Mouse (Mus musculus): ENCODE results near the gene Kdm8.

Kdm8 gene

DNA sequence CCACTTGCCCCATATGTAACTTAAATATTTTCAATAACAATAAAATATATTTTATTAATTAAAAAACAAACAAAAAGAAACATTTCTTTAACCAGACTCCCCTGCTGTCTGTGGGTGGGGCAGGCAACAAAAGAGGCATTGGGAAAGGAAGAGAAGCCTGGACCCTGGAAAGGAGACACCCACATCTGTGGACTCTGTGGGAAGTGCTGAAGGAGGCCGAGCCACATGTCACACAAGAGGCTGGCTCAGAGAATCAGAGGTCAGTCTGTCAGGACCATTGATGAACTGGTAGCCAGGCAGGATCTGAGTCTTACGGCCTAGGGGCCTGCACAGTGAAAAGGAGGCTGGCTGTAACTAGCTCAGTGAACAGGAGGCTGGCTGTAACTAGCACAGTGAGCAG is 17.7 kb downstream of the Kdm8 start:
- no peak for DNase-seq (ENCODE audit: low spot score)

DNA sequence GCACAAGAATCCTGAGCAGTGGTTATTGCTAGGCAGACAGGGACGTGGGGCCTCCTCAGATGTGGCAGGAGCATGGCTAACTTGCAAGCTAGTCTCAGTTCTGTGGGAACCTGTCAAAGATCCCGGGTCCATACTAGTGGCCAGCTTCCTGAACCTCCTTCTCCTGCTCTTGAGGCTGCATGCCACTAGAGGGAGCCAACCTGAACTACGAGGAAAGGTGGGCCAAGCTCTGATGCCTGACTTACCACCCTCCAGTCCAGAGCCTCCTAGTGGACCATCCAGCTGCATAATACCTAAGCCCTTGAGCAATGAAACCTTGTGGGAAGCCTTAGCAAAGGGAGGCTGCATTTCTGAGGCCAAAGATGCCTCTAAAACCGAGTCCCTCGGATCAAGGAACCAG is 25.5 kb downstream of the Kdm8 start:
- peak; percentile 86 for DNase-seq (ENCODE audit: low spot score)

- no peak for DNase-seq (ENCODE audit: low spot score)
Observed at GRCm38 (mm10) chr7:125470901-125471300, 26.4 kb downstream of the Kdm8 start.

GRCm38 (mm10) chr7:125471991-125472741 is 27.7 kb downstream of the Kdm8 start:
- DNase-seq (ENCODE audit: low spot score) = peak; percentile 87

DNA sequence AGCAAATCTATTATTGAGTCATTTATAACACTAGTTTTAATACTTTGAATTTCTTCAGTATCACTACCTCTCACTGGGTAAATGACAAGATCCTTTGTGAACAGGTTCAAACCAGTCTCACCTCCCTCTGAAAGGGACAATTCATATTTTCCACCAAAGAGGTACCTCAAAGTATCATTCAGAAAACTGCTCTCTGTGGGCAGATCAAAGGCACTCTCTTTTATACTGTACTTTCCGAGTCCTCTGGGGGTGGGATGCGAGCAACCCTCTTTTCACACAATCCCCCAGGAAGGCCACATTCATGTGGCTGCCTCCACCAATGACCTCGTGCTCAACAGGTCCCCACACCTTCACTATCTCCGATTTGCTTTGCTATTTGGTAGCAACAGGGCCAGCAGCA is 30.1 kb downstream of the Kdm8 start:
- DNase-seq (ENCODE audit: low spot score) = no peak

- no peak for DNase-seq (ENCODE audit: low spot score)
Observed at GRCm38 (mm10) chr7:125475601-125476251, 31.2 kb downstream of the Kdm8 start.

DNA sequence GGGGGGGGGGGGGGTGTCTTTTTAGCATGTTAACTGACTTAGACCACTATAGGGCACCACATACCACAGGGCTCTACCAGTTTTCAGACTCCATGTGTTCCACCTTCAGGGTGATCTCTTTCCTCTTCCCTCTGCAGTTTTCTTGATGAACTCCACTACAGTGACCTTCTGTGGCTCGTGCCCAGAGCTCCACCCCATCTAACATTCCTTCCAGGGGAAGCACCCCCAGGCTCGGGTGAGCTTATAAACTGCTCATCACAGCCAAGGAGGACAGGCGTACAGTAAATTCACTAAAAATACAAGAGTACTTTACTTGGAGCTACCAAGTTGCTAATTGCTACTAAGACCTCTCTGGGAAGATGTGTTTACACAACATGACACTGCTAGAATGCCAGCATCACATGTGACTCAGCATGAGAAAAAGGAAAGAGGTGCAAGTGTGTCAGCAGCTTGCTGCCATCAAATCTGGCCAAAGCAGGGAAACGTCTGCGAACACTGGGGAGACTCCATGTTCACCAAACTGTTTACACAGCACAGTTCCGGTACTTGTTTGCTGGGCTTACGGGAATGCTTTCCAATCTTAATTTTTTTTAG is 34.0 kb downstream of the Kdm8 start:
- DNase-seq (ENCODE audit: low spot score) = no peak

DNA sequence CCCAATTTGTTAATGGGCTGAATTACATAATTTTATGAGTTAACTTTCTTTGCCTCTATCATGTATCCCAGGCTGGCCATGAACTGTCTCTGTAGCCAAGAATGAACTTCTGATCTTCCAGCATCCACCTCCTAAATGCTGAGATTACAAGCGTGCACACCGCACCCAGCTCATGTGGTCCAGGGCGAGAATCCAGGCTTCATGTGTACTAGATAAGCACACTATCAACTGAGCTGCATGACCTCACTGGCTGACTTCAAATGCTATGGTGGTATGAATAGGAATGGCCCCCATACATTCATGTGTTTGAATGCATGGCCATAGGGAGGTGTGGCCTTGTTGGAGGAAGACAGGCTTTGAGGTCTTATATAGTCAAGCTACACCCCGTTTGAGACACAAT is 36.0 kb downstream of the Kdm8 start:
- DNase-seq (ENCODE audit: low spot score) = no peak

GRCm38 (mm10) chr7:125482339-125482738 is 37.9 kb downstream of the Kdm8 start:
- DNase-seq (ENCODE audit: low spot score) = no peak

DNA sequence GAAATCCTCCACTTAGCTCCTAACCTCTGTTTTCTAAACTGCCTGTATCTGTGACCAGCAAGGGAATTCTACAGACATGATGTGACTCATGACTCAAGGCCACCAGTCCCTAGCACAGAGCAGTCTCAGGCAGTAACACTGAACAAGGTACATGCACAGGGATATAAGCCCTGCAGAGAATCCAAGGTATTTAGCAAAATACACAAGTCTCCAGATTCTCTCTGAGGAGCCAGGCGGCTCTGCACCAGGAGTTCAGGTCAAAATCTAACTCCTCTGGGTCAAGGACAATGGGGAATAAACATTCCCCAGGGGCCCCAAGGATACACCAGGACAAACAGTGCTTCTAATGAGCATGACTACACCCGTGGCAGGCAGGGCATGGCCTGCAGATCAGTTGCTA is 38.4 kb downstream of the Kdm8 start:
- no peak for DNase-seq (ENCODE audit: low spot score)

GRCm38 (mm10) chr7:125484791-125485190 is 40.3 kb downstream of the Kdm8 start:
- no peak for DNase-seq (ENCODE audit: low spot score)

- DNase-seq (ENCODE audit: low spot score) = no peak
Observed at GRCm38 (mm10) chr7:125486121-125486630, 41.7 kb downstream of the Kdm8 start.

GRCm38 (mm10) chr7:125487126-125487525 is 42.6 kb downstream of the Kdm8 start:
- DNase-seq (ENCODE audit: low spot score) = no peak

DNA sequence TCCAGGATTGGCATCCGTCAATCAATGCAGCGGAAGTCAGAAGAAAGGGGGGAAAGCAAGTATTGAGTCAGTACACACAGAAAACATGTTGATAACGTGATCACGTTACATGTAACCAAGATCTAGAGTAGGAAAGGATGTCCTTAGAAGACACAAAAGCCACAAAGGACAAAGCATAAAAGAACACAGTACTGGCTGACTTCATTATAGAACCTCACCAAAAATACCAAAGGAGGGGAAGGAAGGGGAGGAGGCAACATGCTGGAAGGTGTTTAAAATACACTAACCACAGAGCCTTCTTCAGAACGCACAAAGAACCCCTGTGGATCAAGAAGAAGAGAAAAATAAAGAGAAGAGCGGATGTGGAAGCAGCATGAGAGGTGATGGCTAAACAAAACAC is 44.2 kb downstream of the Kdm8 start:
- no peak for DNase-seq (ENCODE audit: low spot score)

DNA sequence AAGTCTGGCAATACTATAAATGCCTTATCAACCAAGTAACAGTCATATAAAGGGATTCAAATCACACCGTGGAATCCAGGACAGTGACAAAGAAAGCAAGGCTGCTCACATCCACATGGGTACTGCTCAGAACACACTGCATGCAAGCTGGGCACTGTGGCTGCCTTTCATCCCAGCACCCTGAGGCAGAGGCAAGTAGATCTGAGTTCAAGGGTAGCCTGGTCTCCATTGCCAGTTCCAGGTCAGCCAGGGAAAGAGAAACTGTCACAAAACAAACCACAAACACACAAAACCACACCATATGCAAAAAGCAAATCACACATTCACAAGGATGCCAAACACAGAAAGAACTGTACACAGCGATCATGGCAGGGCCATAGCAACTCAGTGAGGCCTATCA is 45.2 kb downstream of the Kdm8 start:
- no peak for DNase-seq (ENCODE audit: low spot score)

- DNase-seq (ENCODE audit: low spot score) = peak; percentile 97
Observed at GRCm38 (mm10) chr7:125490947-125491735, 46.7 kb downstream of the Kdm8 start, which contains the start of gene Nsmce1. TSS of gene Nsmce1 (minus strand) at chr7:125491596.

DNA sequence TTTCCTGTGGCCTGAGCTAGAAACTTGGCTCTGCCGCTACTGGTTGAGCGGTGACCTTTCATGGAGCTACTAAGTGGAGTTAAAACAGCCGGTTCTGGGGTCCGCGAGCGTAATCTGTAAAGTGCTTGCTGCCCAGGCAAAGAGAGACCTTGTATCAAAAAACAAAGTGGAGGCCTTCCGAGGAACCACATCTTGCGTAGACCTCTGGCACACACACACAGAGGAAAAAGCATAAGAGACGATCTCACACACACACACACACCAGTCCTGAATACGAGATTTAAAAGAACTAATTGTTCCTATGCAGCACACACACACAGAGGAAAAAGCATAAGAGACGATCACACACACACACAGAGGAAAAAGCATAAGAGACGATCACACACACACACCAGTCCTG is 47.3 kb downstream of the Kdm8 start:
- no peak for DNase-seq (ENCODE audit: low spot score)

DNA sequence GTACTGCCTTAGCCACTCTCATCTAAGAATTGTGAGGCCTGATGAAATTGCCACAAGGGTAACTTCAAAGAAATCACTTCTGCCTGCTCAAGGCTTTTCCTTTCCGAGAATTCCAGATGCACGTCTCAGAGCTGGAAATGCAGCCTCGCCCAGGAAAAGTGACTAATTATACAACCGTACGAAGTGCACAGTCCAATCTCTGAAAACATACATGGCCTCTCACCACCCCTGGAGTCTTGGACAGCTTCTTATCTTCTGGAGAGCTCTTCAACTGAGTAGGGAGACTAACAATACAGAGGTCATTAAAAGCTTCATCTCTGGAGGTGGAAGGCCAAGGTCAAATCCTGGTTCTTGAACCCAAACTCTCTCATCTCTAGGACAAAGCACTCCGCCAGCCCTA is 48.1 kb downstream of the Kdm8 start:
- DNase-seq (ENCODE audit: low spot score) = no peak

GRCm38 (mm10) chr7:125495864-125496440 is 51.5 kb downstream of the Kdm8 start:
- DNase-seq (ENCODE audit: low spot score) = no peak

- no peak for DNase-seq (ENCODE audit: low spot score)
Observed at GRCm38 (mm10) chr7:125499927-125500868, 55.7 kb downstream of the Kdm8 start.

DNA sequence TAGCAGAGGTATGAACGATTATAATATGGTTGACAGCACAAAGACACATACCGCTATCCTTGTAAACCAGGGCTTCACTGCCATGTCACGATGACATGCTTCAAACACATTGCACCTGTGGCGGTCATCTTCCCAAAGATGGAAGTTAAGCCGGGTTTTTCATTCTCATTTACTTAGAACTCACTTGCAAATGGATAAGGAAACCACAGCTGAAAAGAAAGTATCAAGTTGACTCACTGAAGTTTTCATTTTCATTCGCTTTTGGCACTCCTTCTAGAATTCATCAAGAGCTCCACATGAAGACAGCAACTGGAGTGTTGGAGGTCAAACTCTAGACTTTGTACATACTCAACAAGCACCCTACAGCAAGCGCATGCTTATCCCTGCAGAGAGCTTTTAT is 56.4 kb downstream of the Kdm8 start:
- DNase-seq (ENCODE audit: low spot score) = no peak
